Mouse (Mus musculus): ENCODE measurements around the gene Gm10762.

DNA sequence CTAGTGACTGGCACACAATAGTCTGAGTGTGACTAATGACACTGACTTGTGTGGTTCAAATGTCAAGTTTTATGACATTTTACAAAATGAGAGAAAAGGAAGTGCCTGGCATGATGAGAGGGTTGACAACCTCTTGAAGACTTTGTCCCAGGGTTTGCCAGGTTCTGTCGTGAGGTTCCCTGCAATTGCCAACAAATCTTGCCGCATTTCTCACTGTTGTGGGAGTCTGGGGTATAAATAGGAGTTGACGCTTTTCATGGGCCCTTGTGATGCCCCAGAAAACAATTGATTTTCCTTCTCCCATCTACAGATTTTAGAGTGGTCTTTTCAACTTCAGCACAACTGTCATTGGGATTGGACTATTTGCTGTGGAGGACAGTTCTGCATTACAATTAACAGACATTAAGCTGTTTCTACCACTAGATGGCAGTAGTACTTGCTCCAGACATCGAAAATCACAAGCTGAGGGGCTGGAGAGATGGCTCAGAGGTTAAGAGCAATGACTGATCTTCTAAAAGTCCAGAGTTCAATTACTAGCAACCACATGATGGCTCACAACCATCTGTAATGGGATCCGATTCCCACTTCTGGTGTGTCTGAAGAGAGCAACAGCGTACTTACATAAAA lies 19.4 kb downstream of the Gm10762 start:
- no peak for TF ChIP-seq GATA1 (IDR thresholded peaks at IDR 0.05; ENCODE audit: low read length)
- no peak for TF ChIP-seq TAL1 (IDR thresholded peaks at IDR 0.05; ENCODE audit: low read length)
